Mouse (Mus musculus): ENCODE data around the gene Srsf2. TPM values are rescaled to one million over a fixed set of nuclear protein-coding genes. Genes with fewer than 3 reads are reported as not detected.
"Not testable (repeated sequence)": the region's sequence is repeated elsewhere in the genome, so short reads cannot be mapped to it uniquely, and the experiment has no call there.

Srsf2 gene
- 535 and 551 TPM in 2 replicates for polyA plus RNA-seq (2015; fragmentation: Nextera tagmentation; extraction: Ambion mirVana)

DNA sequence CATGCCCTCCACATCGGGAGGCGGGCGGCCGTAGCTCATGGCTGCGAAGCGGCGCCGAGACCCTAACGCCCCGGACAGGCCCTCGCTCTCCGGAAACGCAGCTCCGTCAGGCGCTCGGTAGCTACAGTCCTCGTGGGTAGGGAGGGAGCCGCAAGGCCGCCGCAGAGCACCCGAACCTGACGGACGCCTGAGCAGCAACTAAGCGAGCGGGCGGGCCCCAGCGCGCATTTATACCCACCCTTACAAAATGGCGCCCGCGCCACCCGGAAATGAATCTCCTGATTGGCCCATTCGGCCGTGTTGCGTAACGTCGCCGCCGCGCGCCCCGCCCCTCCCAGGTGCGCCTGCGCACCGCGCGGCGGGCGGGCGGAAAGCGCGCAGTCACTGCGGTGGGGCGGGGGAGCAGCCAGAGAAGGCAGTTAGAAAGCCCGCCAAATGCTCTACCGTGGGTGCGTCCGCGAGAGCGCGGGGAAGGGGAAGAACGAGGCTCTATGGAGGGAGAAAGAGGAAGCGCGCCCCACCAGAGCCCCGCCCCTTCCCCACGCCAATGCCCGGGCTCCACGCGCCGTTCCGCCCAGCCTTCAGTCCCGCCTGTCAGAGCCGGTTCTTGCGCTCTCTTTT, at the start of gene Srsf2:
Gene Srsf2, minus strand, starts transcription at position 204 of the 621 bp plus-strand sequence.
- H3K4me3 ChIP-seq, result peak within 1 kb of the TSS; percentile 71
- H3K4me2 ChIP-seq, result peak within 1 kb of the TSS; percentile 87
- peaks cover 39% of the 10 kb centered on the region for H3K4me1 ChIP-seq
- H3K9ac ChIP-seq, result peak within 1 kb of the TSS; percentile 76
- H3K27me3 ChIP-seq (replicated peaks), result no peaks in the 10 kb centered on the region
- no peaks in the 10 kb centered on the region for H3K9me3 ChIP-seq
- WGBS, result under 1% methylated on average over 68 of the region's 74 CpGs
- H3K36me3 ChIP-seq (replicated peaks), result peaks cover 14% of the 10 kb centered on the region; the same call in 1 of the 2 replicates
- peak; percentile 93 for ATAC-seq (replicated peaks)
- peak within 1 kb of the TSS; percentile 97 for H3K27ac ChIP-seq

DNA sequence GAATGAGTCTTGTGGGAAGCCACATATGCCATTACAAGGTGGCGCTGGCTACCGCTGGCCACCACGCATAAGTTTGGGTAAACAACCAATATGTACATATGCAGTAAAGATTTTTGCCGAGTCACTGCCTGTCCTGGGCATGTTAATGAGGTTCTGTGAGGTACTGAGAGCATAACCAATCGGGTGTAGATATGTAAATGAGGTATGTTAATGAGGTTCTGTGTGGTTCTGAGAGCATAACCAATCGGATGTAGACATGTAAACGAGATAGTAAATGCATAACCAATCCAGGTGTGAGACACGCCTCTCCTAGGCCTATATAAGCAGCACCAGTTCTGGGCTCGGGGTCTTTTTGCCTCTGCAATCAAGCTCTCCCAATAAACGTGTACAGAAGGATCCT, 49.7 kb upstream of the Srsf2 start:
- not testable (repeated sequence) for H3K9ac ChIP-seq; H3K36me3 ChIP-seq (replicated peaks); H3K9me3 ChIP-seq; H3K4me1 ChIP-seq; H3K4me3 ChIP-seq; ATAC-seq (replicated peaks); H3K4me2 ChIP-seq; H3K27me3 ChIP-seq (replicated peaks); H3K27ac ChIP-seq
- WGBS, result 86% methylated on average over 10 of the region's 10 CpGs

GRCm38 (mm10) chr11:116899247-116899646, 46.4 kb upstream of the Srsf2 start:
- no peak for ATAC-seq (replicated peaks)
- Histone ChIP-seq H3K4me2 (no peak overlapping the region), H3K4me1 (no peaks in the 10 kb centered on the region), H3K27me3 (replicated peaks) (no peaks in the 10 kb centered on the region; the same call in 1 of the 2 replicates), H3K9ac (no peak overlapping the region), H3K36me3 (replicated peaks) (no peaks in the 10 kb centered on the region), H3K27ac (no peak overlapping the region), H3K4me3 (no peak overlapping the region), H3K9me3 (no peaks in the 10 kb centered on the region)
- 92% methylated on average over 12 of the region's 12 CpGs for WGBS

DNA sequence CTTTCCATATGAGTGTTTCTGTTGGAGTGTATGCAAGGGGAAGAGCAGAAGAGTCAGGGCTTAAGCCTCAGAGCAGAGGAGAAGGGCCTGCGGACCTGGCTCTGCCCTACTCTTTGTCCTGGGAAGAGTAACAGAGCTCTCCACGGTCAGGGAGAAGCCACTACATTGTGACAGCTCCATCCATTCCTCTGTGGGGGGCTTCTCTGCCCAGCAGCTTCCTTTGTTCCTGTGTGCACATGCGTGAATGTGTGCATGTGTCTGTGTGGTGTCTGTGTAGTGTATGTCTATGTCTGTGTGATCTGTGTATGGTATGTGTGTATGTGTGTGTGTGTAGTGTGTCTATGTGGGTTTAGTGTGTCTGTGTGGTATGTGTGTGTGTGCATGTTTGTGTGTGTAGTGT, 42.5 kb upstream of the Srsf2 start:
- Histone ChIP-seq H3K27me3 (replicated peaks) (no peaks in the 10 kb centered on the region; the same call in 1 of the 2 replicates), H3K9me3 (no peaks in the 10 kb centered on the region), H3K4me1 (no peaks in the 10 kb centered on the region), H3K9ac (no peak overlapping the region), H3K27ac (no peak overlapping the region), H3K36me3 (replicated peaks) (no peaks in the 10 kb centered on the region), H3K4me3 (no peak overlapping the region), H3K4me2 (no peak overlapping the region)
- ATAC-seq (replicated peaks), result no peak
- WGBS, result 33% methylated on average over 3 of the region's 3 CpGs

- no peak overlapping the region for H3K9ac ChIP-seq
- H3K4me3 ChIP-seq, result no peak overlapping the region
- H3K27me3 ChIP-seq (replicated peaks), result no peaks in the 10 kb centered on the region; the same call in 1 of the 2 replicates
- no peaks in the 10 kb centered on the region for H3K9me3 ChIP-seq
- H3K4me2 ChIP-seq, result no peak overlapping the region
- no peak overlapping the region for H3K27ac ChIP-seq
- WGBS, result 73% methylated on average over 19 of the region's 19 CpGs
- H3K36me3 ChIP-seq (replicated peaks), result no peaks in the 10 kb centered on the region
- no peak for ATAC-seq (replicated peaks)
- H3K4me1 ChIP-seq, result no peaks in the 10 kb centered on the region
These were observed 40.9 kb upstream of the Srsf2 start for GRCm38 (mm10) chr11:116893532-116894442.

DNA sequence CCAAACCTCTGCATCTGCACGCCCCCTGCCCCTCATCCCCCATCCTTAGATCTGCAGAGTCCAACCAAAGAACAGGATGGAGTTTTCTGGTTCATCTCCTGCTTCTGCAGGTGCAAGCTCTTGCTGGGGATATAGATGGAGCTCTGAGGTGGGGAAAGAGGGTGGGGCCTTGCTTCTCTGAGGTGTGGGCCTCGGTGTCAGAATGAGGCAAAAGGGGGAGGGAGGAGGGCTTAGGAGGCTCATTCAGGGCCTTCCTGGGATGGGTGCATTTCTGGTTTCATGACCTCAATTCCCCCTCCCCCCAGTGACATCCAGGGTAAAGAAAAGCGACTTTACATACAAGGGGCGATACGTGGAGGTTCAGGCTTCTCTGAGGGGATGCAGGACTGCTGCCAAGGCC, 34.2 kb upstream of the Srsf2 start:
- Histone ChIP-seq H3K9ac (no peak overlapping the region), H3K4me1 (peaks cover 10% of the 10 kb centered on the region), H3K4me3 (no peak overlapping the region), H3K27ac (no peak overlapping the region), H3K4me2 (no peak overlapping the region), H3K27me3 (replicated peaks) (0 out of 2 replicates have a peak, but pooled peaks cover 5% of the 10 kb centered on the region), H3K36me3 (replicated peaks) (no peaks in the 10 kb centered on the region), H3K9me3 (no peaks in the 10 kb centered on the region)
- no peak for ATAC-seq (replicated peaks)
- WGBS, result 70% methylated on average over 5 of the region's 5 CpGs

- Histone ChIP-seq H3K4me2 (peak overlapping the region; percentile 41), H3K27ac (0 out of 2 replicates have a peak overlapping the region, but pooled peaks have one; percentile 19), H3K36me3 (replicated peaks) (no peaks in the 10 kb centered on the region), H3K27me3 (replicated peaks) (0 out of 2 replicates have a peak, but pooled peaks cover 5% of the 10 kb centered on the region), H3K4me1 (peaks cover 10% of the 10 kb centered on the region), H3K9ac (no peak overlapping the region), H3K9me3 (no peaks in the 10 kb centered on the region), H3K4me3 (peak overlapping the region; percentile 21)
- 4% methylated on average over 28 of the region's 28 CpGs for WGBS
- peak; percentile 70 for ATAC-seq (replicated peaks)
These were observed 32.6 kb upstream of the Srsf2 start for GRCm38 (mm10) chr11:116885275-116886151.

DNA sequence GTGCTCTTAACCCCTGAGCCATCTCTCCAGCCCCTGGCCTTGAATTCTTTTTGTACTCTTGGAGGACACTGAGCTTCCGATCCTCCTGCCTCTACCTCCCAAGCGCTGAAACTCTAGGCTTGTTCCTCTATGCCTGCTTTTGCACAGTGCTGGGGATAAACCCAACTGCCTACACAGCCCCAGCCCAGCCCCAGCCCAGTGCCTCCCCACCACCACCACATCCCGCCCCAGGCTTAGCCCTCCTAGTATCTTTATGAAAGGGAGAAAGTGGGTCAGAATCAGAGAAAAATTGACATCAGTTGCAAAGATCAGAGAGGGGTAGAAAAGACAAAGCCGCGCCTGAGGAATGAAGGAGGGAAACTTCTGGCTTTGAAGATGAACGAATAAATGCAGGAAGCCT, 31.2 kb upstream of the Srsf2 start:
- H3K27me3 ChIP-seq (replicated peaks), result 0 out of 2 replicates have a peak, but pooled peaks cover 5% of the 10 kb centered on the region
- H3K4me2 ChIP-seq, result no peak overlapping the region
- H3K9ac ChIP-seq, result no peak overlapping the region
- WGBS, result 82% methylated on average over 6 of the region's 6 CpGs
- no peaks in the 10 kb centered on the region for H3K9me3 ChIP-seq
- H3K4me1 ChIP-seq, result peaks cover 10% of the 10 kb centered on the region
- H3K27ac ChIP-seq, result no peak overlapping the region
- no peak for ATAC-seq (replicated peaks)
- H3K36me3 ChIP-seq (replicated peaks), result no peaks in the 10 kb centered on the region
- no peak overlapping the region for H3K4me3 ChIP-seq

DNA sequence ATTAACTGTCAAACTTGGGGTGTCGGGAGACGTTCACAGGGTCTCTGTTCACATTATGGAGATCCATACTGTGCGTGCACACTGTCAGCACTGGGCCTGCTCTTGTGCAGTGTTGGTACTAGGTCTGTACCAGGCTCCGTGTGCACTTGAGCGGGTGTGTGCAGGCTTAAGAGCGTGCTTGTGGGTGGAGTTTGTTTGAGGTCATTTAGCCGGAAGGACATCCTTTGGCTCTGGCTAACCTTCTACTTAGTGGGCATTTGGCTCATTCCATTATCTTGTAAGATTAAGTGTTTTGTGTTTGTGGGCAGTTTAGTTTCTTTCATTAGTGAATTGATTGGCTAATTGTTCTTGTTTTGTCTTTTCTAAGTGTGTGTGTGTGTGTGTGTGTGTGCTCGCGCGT, 29.6 kb upstream of the Srsf2 start:
- no peak for ATAC-seq (replicated peaks)
- Histone ChIP-seq H3K9ac (no peak overlapping the region), H3K4me1 (peaks cover 10% of the 10 kb centered on the region), H3K27ac (no peak overlapping the region), H3K9me3 (no peaks in the 10 kb centered on the region), H3K27me3 (replicated peaks) (0 out of 2 replicates have a peak, but pooled peaks cover 5% of the 10 kb centered on the region), H3K4me2 (no peak overlapping the region), H3K36me3 (replicated peaks) (no peaks in the 10 kb centered on the region), H3K4me3 (no peak overlapping the region)
- 83% methylated on average over 10 of the region's 10 CpGs for WGBS

GRCm38 (mm10) chr11:116881440-116881839, 28.5 kb upstream of the Srsf2 start:
- Histone ChIP-seq H3K9me3 (no peaks in the 10 kb centered on the region), H3K4me3 (no peak overlapping the region), H3K27me3 (replicated peaks) (no peaks in the 10 kb centered on the region), H3K4me1 (peaks cover 10% of the 10 kb centered on the region), H3K4me2 (no peak overlapping the region), H3K36me3 (replicated peaks) (no peaks in the 10 kb centered on the region), H3K9ac (no peak overlapping the region), H3K27ac (no peak overlapping the region)
- WGBS, result 48% methylated on average over 5 of the region's 5 CpGs
- no peak for ATAC-seq (replicated peaks)

- no peak overlapping the region for H3K9ac ChIP-seq
- WGBS, result 65% methylated on average over 7 of the region's 7 CpGs
- no peak overlapping the region for H3K4me3 ChIP-seq
- no peaks in the 10 kb centered on the region for H3K36me3 ChIP-seq (replicated peaks)
- H3K9me3 ChIP-seq, result no peaks in the 10 kb centered on the region
- no peak for ATAC-seq (replicated peaks)
- no peak overlapping the region for H3K27ac ChIP-seq
- H3K4me1 ChIP-seq, result peaks cover 6% of the 10 kb centered on the region
- H3K4me2 ChIP-seq, result no peak overlapping the region
- no peaks in the 10 kb centered on the region for H3K27me3 ChIP-seq (replicated peaks)
These were observed 27.9 kb upstream of the Srsf2 start for GRCm38 (mm10) chr11:116880839-116881238.

DNA sequence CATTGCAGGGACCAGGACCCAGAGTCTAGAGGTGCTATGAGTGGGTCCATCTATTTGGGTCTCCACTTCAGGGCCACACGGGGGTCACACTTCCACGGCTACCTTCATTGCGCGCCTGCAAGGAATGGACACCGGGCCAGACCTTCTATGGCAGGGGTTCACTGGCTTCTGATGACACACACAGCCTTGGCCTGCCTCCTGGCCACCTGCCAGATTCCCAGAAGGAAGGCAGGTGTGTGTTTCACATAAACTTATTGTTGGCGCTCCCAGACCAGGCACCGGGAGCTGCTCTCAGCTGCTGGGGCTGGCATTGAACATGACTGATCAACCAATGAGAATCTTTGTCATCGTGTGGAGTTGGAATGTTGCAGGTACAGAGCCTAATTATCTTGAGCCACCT, 25.6 kb upstream of the Srsf2 start:
- 92% methylated on average over 8 of the region's 8 CpGs for WGBS
- no peak for ATAC-seq (replicated peaks)
- H3K4me2 ChIP-seq, result no peak overlapping the region
- no peaks in the 10 kb centered on the region for H3K4me1 ChIP-seq
- no peaks in the 10 kb centered on the region for H3K9me3 ChIP-seq
- H3K4me3 ChIP-seq, result no peak overlapping the region
- H3K36me3 ChIP-seq (replicated peaks), result peaks cover 3% of the 10 kb centered on the region; the same call in 1 of the 2 replicates
- no peak overlapping the region for H3K9ac ChIP-seq
- H3K27me3 ChIP-seq (replicated peaks), result no peaks in the 10 kb centered on the region
- no peak overlapping the region for H3K27ac ChIP-seq

Measured in midbrain, embryonic 15.5 days (tissue).